Mouse (Mus musculus): ENCODE data around the gene Fezf2. TPM values are rescaled to one million over a fixed set of nuclear protein-coding genes. Genes with fewer than 3 reads are reported as not detected.

Gene Fezf2
- polyA plus RNA-seq, 1 experiment from 2014 or later: 0.74 TPM

DNA sequence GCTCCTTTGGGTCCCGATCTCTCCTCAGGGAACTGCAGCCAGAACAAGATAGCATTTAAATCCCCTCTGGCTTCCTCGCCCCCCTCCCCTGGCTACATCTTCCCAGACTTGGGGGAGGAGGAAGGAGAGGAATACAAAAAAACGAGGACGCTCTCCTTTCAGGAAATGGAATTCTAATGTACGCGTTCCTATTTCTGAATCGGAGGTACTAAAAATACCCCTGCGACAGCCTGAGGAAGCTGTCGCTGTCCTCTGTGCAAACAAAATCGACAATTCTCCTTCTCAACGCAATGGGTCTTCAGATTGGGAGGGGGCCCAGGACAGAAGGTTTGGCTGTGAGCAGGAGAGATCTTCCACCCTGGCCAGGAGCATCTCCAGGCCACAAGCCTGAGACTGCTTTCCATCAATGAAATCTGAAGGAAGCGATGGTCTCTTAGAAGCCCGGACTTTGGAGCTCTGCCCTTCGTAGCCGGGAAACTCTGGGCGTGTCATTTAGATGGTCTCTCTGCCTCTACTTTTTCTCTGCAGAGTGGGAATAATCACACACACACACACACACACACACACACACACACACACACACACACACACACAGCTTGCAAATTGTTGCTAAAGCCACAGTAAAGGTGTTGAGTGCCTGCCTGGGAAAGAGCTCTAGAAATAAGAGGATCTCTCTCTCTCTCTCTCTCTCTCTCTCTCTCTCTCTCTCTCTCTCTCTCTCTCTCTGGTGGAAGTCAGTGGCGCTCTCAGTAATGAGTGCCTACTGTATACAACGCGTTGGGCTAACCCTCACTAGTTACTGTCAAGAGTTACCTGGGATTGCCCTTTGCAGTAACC, 7.5 kb downstream of the Fezf2 start:
- WGBS: 0% methylated on average over 19 of the region's 19 CpGs
- H3K4me3 ChIP-seq: no peak overlapping the region
- H3K4me1 ChIP-seq (replicated peaks): peaks cover 19% of the 10 kb centered on the region
- H3K27me3 ChIP-seq: peaks cover 99% of the 10 kb centered on the region
- H3K4me2 ChIP-seq: no peak overlapping the region
- H3K9me3 ChIP-seq: no peaks in the 10 kb centered on the region
- H3K27ac ChIP-seq: no peak overlapping the region
- H3K36me3 ChIP-seq: no peaks in the 10 kb centered on the region
- ATAC-seq (ENCODE audit: low FRiP score): no peak
- no peak overlapping the region for H3K9ac ChIP-seq

DNA sequence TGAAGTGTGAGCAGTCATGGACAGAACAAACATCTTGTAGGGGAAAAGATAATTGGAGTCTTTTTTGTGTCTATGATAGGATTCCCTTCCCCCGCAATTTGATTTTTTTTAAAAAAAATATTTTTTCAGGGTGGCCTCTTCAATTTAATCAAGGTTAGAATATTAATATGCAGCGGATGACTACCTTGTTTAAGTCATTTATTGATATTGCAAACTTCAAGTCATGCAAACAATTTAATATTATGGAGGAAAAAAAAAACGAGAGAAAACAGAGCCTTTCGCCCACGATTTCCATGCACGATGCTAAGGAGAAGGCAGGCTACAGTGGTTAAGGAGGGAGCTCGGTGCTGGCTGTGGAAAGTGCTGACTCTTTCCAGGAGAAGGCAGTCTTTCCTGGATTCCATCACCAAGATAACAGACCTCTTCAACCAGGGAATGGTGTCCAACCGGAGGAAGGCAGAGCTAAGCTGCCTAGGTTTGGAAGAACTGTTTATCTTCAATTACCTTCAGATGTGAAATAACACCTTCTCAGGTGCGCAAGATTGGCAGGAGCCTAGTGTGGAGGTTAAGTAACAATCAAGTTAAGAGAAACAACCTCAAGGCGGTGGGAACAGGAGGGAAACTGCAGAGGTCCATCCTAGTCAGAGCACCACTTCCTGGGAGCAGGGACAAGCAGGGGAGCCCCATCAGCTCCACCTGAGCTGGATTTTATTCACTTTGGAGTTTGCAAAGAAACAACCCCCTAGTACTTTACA, 9.0 kb downstream of the Fezf2 start:
- 2% methylated on average over 10 of the region's 10 CpGs for WGBS
- Histone ChIP-seq H3K4me3 (no peak overlapping the region), H3K4me1 (replicated peaks) (peaks cover 8% of the 10 kb centered on the region), H3K9ac (no peak overlapping the region), H3K36me3 (no peaks in the 10 kb centered on the region), H3K4me2 (no peak overlapping the region), H3K27me3 (peaks cover 99% of the 10 kb centered on the region), H3K27ac (no peak overlapping the region), H3K9me3 (no peaks in the 10 kb centered on the region)
- no peak for ATAC-seq (ENCODE audit: low FRiP score)

DNA sequence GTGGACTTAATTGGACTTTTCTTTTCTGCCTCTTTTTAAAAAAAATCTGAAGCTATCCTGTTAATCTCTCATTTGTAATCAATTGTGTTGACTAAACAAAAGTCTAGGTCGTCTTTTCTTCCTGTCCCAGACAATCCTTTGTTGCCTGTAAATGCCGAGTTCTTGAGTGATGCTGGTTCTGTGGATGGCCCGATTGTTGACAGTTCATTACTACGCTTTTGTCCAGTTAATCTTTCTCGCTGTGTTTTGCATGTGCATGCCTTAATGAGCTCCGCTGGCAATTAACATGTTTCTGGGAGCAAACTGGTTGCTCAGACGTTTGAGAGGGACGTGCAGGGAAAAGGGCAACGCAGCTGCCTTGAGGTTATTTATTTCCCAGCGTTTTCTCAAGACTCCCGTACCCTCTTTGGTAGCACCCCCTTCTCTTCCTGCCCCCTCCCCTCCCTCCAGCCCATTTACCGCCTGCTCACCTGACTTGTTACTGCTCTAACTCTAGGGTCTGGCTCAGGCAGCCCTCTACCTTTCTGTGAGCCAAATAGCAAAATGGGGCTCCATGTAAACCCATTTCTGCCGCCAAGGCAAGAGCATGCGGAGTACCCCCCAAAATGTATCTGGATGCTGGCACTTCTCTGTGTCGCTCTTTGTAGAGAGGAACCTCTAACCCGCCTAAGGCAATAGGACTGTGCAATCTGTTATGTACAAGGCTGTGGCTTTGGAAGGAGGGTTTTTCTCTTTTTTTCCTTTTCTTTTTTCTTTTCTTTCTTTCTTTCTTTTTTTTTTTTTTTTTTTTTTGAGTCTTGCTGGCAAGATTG, 9.8 kb downstream of the Fezf2 start:
- under 1% methylated on average over 16 of the region's 16 CpGs for WGBS
- Histone ChIP-seq H3K9me3 (no peaks in the 10 kb centered on the region), H3K4me3 (no peak overlapping the region), H3K4me2 (no peak overlapping the region), H3K9ac (no peak overlapping the region), H3K27ac (no peak overlapping the region), H3K36me3 (no peaks in the 10 kb centered on the region), H3K4me1 (replicated peaks) (peaks cover 8% of the 10 kb centered on the region), H3K27me3 (peaks cover 99% of the 10 kb centered on the region)
- peak; percentile 56 for ATAC-seq (ENCODE audit: low FRiP score)

DNA sequence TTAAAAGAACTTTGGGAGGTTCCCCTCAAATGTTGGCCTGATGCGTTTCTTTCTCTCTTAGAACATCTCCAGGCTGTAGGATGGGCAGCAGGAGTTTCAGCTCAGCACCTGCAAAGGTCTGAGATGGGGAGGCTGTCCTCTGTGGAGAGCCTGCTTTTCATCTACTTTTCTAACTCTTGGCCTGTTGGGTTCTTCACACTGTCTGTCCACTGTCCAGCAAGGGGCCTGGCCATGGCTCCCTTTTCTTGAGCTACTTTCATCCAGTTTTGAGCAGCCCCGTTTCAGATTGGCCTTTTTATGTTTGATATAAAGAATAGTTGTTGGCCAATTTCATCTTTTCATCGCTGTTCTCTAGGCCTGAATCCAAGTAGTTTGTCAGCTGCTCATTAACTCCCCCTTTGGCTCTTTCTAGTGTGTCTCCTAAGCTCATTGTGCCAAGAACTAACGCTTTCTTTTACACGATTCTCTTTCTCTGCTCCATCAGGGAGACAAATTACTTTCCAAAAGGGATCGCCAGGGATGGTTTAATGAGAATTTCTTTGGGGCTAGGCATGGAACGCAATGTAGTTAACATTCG, 10.5 kb downstream of the Fezf2 start:
- Histone ChIP-seq H3K4me1 (replicated peaks) (peaks cover 8% of the 10 kb centered on the region), H3K9me3 (no peaks in the 10 kb centered on the region), H3K4me3 (no peak overlapping the region), H3K36me3 (no peaks in the 10 kb centered on the region), H3K27me3 (peaks cover 99% of the 10 kb centered on the region), H3K9ac (no peak overlapping the region), H3K27ac (no peak overlapping the region), H3K4me2 (no peak overlapping the region)
- ATAC-seq (ENCODE audit: low FRiP score): no peak
- 1% methylated on average over 8 of the region's 8 CpGs for WGBS

DNA sequence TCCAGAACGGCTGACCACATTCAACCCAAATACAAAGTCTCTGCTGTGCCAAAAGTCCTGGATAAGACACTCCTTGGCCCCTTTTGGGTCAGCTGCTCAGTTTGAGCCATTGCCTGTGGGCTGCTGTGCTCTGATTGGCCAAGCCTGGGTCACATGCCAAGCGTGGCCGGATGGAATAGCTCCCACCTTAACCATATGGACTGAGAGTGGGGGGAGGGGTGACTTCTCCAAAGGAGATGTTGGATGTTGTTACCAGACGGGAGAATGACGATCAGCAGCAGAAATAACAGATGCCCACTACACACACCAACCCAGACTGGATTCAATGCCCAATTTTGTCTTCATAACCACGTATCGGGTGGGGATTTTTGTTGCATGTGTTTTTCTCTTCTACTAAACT, 13.1 kb downstream of the Fezf2 start:
- H3K9ac ChIP-seq: no peak overlapping the region
- H3K4me3 ChIP-seq: no peak overlapping the region
- H3K27ac ChIP-seq: no peak overlapping the region
- H3K36me3 ChIP-seq: no peaks in the 10 kb centered on the region
- 48% methylated on average over 7 of the region's 7 CpGs for WGBS
- ATAC-seq (ENCODE audit: low FRiP score): no peak
- no peak overlapping the region for H3K4me2 ChIP-seq
- peaks cover 5% of the 10 kb centered on the region for H3K4me1 ChIP-seq (replicated peaks)
- H3K9me3 ChIP-seq: no peaks in the 10 kb centered on the region
- peaks cover 97% of the 10 kb centered on the region for H3K27me3 ChIP-seq

DNA sequence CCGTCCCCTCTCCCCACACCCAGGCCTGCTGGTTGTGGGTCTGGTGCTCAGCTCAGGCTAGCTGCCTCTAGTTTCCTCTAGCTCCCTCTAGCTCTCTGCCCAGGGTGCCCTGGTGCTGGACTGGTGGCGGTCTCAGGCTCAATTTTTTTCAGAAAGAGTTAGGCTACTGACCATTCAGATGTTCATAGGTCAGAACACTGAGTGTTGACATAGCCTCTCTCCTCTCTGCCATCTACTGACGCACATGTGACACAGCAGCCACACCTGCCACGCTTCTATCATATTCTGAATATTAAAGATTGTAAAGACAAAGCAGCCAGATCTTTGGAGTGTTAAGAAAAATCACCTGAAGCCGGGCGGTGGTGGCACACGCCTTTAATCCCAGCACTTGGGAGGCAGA, 14.4 kb downstream of the Fezf2 start:
- Histone ChIP-seq H3K27ac (no peak overlapping the region), H3K27me3 (peaks cover 97% of the 10 kb centered on the region), H3K4me1 (replicated peaks) (peaks cover 5% of the 10 kb centered on the region), H3K4me3 (no peak overlapping the region), H3K9ac (no peak overlapping the region), H3K9me3 (no peaks in the 10 kb centered on the region), H3K4me2 (no peak overlapping the region), H3K36me3 (no peaks in the 10 kb centered on the region)
- WGBS: 81% methylated on average over 7 of the region's 7 CpGs
- no peak for ATAC-seq (ENCODE audit: low FRiP score)

DNA sequence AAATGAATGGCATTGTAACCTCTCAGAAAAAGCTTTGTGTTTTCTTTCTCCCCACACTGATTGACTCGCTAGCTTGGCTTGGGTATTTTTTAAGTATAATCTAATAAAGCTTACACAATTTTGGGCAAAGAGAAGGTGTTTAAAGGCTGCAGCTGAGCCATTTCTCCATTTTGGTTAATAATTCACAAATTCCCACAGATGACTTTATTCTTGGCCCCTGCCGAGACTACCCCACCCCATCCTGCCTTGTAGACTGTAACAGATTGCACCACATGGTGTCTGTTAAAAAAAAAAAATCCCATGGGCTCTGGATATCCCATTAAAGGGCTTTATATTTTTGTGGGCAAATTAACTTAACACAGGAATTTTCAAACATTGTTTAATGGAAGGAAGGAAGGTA, 44.9 kb downstream of the Fezf2 start:
- ATAC-seq (ENCODE audit: low FRiP score): no peak
- Histone ChIP-seq H3K9ac (no peak overlapping the region), H3K4me1 (replicated peaks) (no peaks in the 10 kb centered on the region), H3K9me3 (no peaks in the 10 kb centered on the region), H3K4me2 (no peak overlapping the region), H3K36me3 (peaks cover 9% of the 10 kb centered on the region; the same call in 1 of the 2 replicates), H3K27me3 (no peaks in the 10 kb centered on the region), H3K4me3 (no peak overlapping the region), H3K27ac (no peak overlapping the region)
- WGBS: 55% methylated on average over 2 of the region's 2 CpGs

DNA sequence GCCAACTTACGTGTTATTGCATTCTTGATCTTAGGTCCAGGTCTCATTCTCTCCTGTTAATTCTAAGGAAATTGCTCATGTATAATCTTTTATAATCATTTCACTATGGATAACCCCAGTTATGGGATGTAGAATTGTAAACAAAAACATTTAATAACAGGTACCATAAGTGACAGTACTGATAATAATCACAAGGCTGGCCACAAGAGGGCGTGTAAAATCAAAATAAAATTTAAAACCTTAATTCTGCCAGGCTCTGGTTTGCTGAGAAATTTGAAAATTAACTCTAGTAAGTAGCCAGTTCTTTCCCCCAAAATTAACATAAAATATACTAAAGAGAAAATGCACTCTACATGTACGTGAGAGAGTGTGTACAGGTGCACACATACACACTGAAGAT, 47.3 kb downstream of the Fezf2 start:
- H3K4me1 ChIP-seq (replicated peaks): no peaks in the 10 kb centered on the region
- no peak overlapping the region for H3K9ac ChIP-seq
- H3K4me2 ChIP-seq: no peak overlapping the region
- H3K4me3 ChIP-seq: no peak overlapping the region
- H3K27me3 ChIP-seq: no peaks in the 10 kb centered on the region
- WGBS: 65% methylated on average over 3 of the region's 3 CpGs
- peaks cover 11% of the 10 kb centered on the region; the same call in 1 of the 2 replicates for H3K36me3 ChIP-seq
- H3K9me3 ChIP-seq: no peaks in the 10 kb centered on the region
- no peak overlapping the region for H3K27ac ChIP-seq
- no peak for ATAC-seq (ENCODE audit: low FRiP score)

DNA sequence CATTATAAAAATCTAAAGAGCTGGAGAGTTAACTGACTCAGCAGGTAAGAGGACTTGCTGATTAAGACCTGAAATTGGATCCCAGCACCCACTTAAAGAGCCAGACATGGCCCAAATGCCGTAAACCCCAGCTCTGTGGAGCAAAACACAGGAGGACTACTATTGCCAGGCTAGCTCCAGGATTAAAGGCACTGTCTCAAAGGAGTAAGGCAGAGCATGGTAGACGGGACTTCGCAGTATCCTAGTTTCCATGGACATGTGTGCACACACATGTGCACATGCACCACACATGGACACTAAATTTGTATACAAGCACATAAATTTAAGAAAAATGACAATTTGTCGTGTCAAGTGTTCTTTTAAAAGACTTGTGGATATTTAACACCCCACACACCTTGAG, 47.7 kb downstream of the Fezf2 start:
- Histone ChIP-seq H3K4me1 (replicated peaks) (no peaks in the 10 kb centered on the region), H3K9me3 (no peaks in the 10 kb centered on the region), H3K36me3 (peaks cover 11% of the 10 kb centered on the region; the same call in 1 of the 2 replicates), H3K4me2 (no peak overlapping the region), H3K9ac (no peak overlapping the region), H3K4me3 (no peak overlapping the region), H3K27ac (no peak overlapping the region), H3K27me3 (no peaks in the 10 kb centered on the region)
- 77% methylated on average over 4 of the region's 4 CpGs for WGBS
- no peak for ATAC-seq (ENCODE audit: low FRiP score)

DNA sequence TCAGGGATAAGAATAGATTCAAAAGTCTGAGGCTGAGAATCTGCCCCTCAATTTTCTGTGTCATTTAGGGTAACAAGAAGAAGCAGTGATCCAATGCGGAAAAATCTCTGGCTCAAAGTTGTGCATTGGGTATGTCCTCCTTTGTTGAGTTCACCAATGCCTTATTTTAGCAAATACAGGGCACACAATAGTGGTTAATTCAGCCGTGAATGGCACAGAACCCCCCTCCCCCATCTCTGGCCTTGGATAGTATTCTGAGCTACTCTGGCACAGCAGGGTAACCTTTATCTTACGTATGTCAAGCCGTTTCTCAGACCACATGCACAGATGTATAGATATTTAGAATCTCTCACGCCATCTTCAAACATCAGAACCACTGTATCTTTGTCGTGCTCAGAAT, 48.3 kb downstream of the Fezf2 start:
- H3K9me3 ChIP-seq: no peaks in the 10 kb centered on the region
- H3K4me1 ChIP-seq (replicated peaks): no peaks in the 10 kb centered on the region
- H3K27ac ChIP-seq: no peak overlapping the region
- peaks cover 12% of the 10 kb centered on the region; the same call in 1 of the 2 replicates for H3K36me3 ChIP-seq
- 25% methylated on average over 6 of the region's 6 CpGs for WGBS
- ATAC-seq (ENCODE audit: low FRiP score): no peak
- H3K9ac ChIP-seq: no peak overlapping the region
- H3K27me3 ChIP-seq: no peaks in the 10 kb centered on the region
- no peak overlapping the region for H3K4me3 ChIP-seq
- no peak overlapping the region for H3K4me2 ChIP-seq

DNA sequence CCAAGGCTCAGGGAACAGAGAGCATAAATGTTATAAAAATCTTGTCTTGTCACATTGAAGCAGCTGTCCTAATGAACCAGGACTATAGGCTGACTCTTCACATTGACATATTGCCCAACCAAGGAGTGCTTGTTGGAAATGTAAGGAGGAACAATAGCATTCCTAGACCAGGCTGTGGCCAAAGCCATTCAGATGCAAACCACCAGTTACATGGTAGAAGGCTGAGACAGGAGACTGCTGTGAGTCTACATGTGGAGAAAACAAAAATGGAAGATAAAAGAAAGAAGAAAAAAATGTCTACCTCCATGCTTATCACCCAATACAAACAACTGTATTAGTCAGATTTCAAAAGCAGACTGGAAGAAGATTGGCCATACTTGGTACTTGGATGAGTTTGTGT, 48.8 kb downstream of the Fezf2 start:
- no peak for ATAC-seq (ENCODE audit: low FRiP score)
- peaks cover 15% of the 10 kb centered on the region; the same call in 1 of the 2 replicates for H3K36me3 ChIP-seq
- H3K9ac ChIP-seq: no peak overlapping the region
- H3K4me1 ChIP-seq (replicated peaks): no peaks in the 10 kb centered on the region
- no peak overlapping the region for H3K4me3 ChIP-seq
- H3K27ac ChIP-seq: no peak overlapping the region
- no peak overlapping the region for H3K4me2 ChIP-seq
- no peaks in the 10 kb centered on the region for H3K27me3 ChIP-seq
- H3K9me3 ChIP-seq: no peaks in the 10 kb centered on the region

DNA sequence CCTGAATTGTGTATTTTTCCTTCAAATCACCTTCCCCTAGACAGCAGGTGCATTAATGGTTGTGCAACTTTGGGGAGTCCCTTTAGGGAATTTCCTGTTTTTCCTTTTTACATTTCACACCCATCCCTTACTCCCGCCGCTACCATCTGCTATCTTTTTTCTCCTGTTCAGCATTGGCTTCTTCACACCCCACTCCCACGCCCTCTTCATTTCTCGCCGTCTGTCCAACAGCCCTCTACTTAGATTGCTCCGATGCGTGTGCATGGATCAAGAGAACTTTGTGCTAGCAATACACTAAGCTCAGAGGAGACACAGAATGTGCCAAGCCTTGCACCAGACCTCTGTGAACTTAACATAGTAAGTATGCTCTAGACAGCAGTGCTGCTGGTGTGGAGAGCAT, 51.6 kb downstream of the Fezf2 start:
- Histone ChIP-seq H3K27me3 (no peaks in the 10 kb centered on the region), H3K4me2 (no peak overlapping the region), H3K9ac (no peak overlapping the region), H3K4me1 (replicated peaks) (no peaks in the 10 kb centered on the region), H3K4me3 (no peak overlapping the region), H3K27ac (no peak overlapping the region), H3K9me3 (no peaks in the 10 kb centered on the region), H3K36me3 (peaks cover 15% of the 10 kb centered on the region; the same call in 1 of the 2 replicates)
- 94% methylated on average over 7 of the region's 7 CpGs for WGBS
- no peak for ATAC-seq (ENCODE audit: low FRiP score)

Measured in hindbrain, embryonic 13.5 days (tissue).